Mouse (Mus musculus): ENCODE measurements around the gene 9130213A22Rik. TPM values are rescaled to one million over a fixed set of nuclear protein-coding genes. Genes with fewer than 3 reads are reported as not detected.

9130213A22Rik gene
- total RNA-seq (2014; rRNA removed): 0.23 and 0.62 TPM in 2 replicates
- 0.58 and 0.69 TPM in 2 replicates for polyA plus RNA-seq (2015; fragmentation: Nextera tagmentation; extraction: Ambion mirVana)

DNA sequence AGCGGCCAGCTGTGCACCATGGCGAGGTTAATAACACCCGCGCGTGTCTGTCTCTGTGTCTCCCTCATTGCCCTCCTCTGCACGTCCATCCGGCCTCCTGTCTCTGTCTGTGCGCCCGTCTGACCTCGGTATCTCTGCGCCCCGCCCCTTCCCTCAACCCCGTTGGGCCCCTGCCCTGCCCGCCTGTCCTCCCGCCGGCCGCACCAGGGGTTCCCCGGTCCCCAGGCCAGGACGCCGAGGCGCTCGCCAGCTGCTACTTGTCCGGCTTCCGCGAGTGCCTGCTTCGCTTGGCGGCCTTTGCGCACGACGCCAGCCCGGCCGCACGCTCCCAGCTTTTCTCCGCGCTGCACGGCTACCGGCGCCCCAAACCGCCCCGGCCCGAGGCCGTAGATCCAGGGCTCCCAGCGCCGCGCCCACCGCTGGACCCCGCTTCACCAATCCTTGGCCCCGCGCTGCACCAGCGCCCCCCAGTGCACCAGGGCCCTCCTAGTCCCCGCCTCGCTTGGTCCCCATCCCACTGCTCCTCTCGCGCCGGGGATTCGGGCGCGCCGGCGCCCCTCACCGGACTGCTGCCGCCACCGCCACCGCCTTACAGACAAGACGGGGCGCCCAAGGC is at the start of gene 9130213A22Rik:
Gene 9130213A22Rik (minus strand): TSS at position 254 of the 616 bp plus-strand sequence.
- Histone ChIP-seq H3K4me1 (ENCODE audit: insufficient read depth) (peaks cover 18% of the 10 kb centered on the region), H3K9me3 (ENCODE audit: low read length) (no peaks in the 10 kb centered on the region), H3K4me2 (ENCODE audit: low read depth) (peak within 1 kb of the TSS; percentile 96), H3K36me3 (ENCODE audit: insufficient read depth) (no peaks in the 10 kb centered on the region), H3K27ac (ENCODE audit: low read depth, low read length) (peak within 1 kb of the TSS; percentile 75), H3K4me3 (ENCODE audit: low read depth, low read length) (peak within 1 kb of the TSS; percentile 85), H3K9ac (peak within 1 kb of the TSS; percentile 73), H3K27me3 (ENCODE audit: insufficient read depth, low read length) (no peaks in the 10 kb centered on the region)
- ATAC-seq: peak; percentile 63
- peak; percentile 79 for TF ChIP-seq CTCF (IDR thresholded peaks at IDR 0.05; ENCODE audit: low read depth)
- 1% methylated on average over 65 of the region's 66 CpGs for WGBS
- peak; percentile 89 for DNase-seq

DNA sequence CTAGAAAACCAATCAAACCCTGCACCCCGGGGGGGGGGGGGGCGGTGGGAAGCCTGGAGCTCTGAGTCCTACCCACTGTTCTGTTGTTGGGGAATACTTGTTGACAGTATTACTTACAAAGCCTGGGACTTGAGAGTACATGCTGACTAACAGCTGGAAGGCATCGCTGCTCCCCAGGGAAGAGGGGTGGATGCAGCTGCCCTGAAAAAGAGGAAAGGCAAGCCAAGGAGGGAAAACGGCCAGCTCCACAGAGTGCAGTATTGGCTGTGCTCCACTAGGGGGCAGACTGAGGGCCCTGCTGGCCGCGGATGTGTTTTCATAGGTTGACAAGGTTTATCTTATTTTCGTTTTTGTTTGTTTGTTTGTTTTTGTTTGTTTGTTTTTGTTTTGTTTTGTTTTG is 49.2 kb upstream of the 9130213A22Rik start:
- Histone ChIP-seq H3K9me3 (ENCODE audit: low read length) (no peaks in the 10 kb centered on the region), H3K36me3 (ENCODE audit: insufficient read depth) (no peaks in the 10 kb centered on the region), H3K4me1 (ENCODE audit: insufficient read depth) (no peaks in the 10 kb centered on the region), H3K27ac (ENCODE audit: low read depth, low read length) (no peak overlapping the region), H3K4me3 (ENCODE audit: low read depth, low read length) (no peak overlapping the region), H3K9ac (no peak overlapping the region), H3K4me2 (ENCODE audit: low read depth) (no peak overlapping the region), H3K27me3 (ENCODE audit: insufficient read depth, low read length) (no peaks in the 10 kb centered on the region)
- WGBS: 26% methylated on average over 7 of the region's 7 CpGs
- peak; percentile 88 for TF ChIP-seq CTCF (IDR thresholded peaks at IDR 0.05; ENCODE audit: low read depth)
- no peak for ATAC-seq
- DNase-seq: peak; percentile 60

DNA sequence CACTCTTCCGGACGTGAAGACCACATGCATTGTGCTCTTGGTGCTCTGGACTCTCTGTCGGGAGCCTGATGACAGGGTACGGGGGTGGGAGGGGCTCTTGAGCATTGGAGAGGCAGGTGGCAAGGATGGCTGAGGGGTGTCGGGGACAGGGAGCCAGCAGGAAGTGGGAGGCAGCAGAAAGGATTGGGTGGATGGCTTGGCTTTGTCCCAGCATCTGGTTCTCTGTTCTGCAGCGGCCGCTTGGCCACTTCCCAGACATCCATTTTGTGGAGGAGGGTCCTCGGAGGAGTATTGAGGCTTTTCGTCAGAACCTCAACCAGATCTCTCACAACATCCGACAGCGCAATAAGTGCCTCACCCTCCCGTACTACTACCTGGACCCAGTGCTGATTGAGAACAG is 46.9 kb upstream of the 9130213A22Rik start:
- DNase-seq (peak; percentile 4), ATAC-seq (no peak)
- no peaks in the 10 kb centered on the region for H3K36me3 ChIP-seq (ENCODE audit: insufficient read depth)
- no peak for TF ChIP-seq CTCF (IDR thresholded peaks at IDR 0.05; ENCODE audit: low read depth)
- no peaks in the 10 kb centered on the region for H3K27me3 ChIP-seq (ENCODE audit: insufficient read depth, low read length)
- no peak overlapping the region for H3K4me2 ChIP-seq (ENCODE audit: low read depth)
- no peak overlapping the region for H3K9ac ChIP-seq
- no peaks in the 10 kb centered on the region for H3K9me3 ChIP-seq (ENCODE audit: low read length)
- WGBS: 84% methylated on average over 12 of the region's 12 CpGs
- H3K27ac ChIP-seq (ENCODE audit: low read depth, low read length): no peak overlapping the region
- no peaks in the 10 kb centered on the region for H3K4me1 ChIP-seq (ENCODE audit: insufficient read depth)
- H3K4me3 ChIP-seq (ENCODE audit: low read depth, low read length): no peak overlapping the region

DNA sequence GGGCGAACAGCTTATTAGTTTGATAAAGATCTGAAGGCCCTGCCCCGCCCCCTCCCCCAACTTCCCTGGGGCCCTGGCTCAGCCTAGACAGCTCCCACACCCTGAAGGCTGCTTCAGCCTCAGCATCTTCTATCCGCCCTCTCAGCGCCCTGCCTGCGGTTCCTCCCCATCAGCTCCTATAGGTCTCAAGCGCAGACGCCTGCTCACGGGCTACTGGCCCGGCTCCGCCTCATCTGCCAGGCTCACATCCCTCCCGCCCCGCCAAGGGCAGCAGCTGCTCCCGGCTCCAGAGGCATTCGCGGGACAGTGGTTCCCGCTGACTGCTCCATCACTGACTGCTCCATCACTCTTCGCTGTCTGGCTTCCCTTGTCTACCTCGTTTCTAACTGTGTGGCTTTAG is 34.4 kb upstream of the 9130213A22Rik start, which contains the start of gene Alox12b:
Gene Alox12b (plus strand): TSS at position 190 of the 400 bp plus-strand sequence.
- ATAC-seq: no peak; the same call in 1 of the 2 replicates
- H3K27ac ChIP-seq (ENCODE audit: low read depth, low read length): no peak within 1 kb of the TSS
- peak; percentile 3 for DNase-seq
- H3K4me3 ChIP-seq (ENCODE audit: low read depth, low read length): no peak within 1 kb of the TSS
- H3K4me2 ChIP-seq (ENCODE audit: low read depth): peak within 1 kb of the TSS; percentile 28; the same call in 1 of the 2 replicates
- no peaks in the 10 kb centered on the region for H3K9me3 ChIP-seq (ENCODE audit: low read length)
- no peaks in the 10 kb centered on the region for H3K27me3 ChIP-seq (ENCODE audit: insufficient read depth, low read length)
- TF ChIP-seq CTCF (IDR thresholded peaks at IDR 0.05; ENCODE audit: low read depth): no peak
- no peak within 1 kb of the TSS for H3K9ac ChIP-seq
- no peaks in the 10 kb centered on the region for H3K4me1 ChIP-seq (ENCODE audit: insufficient read depth)
- H3K36me3 ChIP-seq (ENCODE audit: insufficient read depth): no peaks in the 10 kb centered on the region
- 4% methylated on average over 18 of the region's 18 CpGs for WGBS

DNA sequence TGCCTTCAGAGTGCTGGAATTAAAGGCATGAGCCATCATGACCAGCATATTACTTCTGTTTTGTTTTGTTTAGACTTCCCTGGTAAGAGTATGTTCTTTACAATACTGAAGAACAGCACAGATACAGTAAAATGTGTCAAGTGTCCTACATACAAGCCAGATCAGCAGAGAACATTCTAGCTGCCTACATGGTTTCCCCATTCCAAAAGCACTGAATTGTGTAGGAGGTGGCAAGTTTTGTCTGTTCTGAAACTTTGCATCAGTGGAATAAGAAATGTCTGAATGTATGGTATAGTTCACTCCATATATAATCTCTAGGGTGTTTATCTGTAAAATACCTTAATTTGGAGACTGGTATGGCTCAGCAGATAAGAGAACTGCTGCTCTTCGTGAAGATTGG is 33.0 kb upstream of the 9130213A22Rik start:
- WGBS: 64% methylated on average over 1 of the region's 1 CpGs
- no peaks in the 10 kb centered on the region for H3K27me3 ChIP-seq (ENCODE audit: insufficient read depth, low read length)
- DNase-seq: no peak
- H3K4me1 ChIP-seq (ENCODE audit: insufficient read depth): no peaks in the 10 kb centered on the region
- no peaks in the 10 kb centered on the region for H3K36me3 ChIP-seq (ENCODE audit: insufficient read depth)
- TF ChIP-seq CTCF (IDR thresholded peaks at IDR 0.05; ENCODE audit: low read depth): no peak
- no peak overlapping the region for H3K4me2 ChIP-seq (ENCODE audit: low read depth)
- no peak overlapping the region for H3K27ac ChIP-seq (ENCODE audit: low read depth, low read length)
- H3K9me3 ChIP-seq (ENCODE audit: low read length): no peaks in the 10 kb centered on the region
- no peak overlapping the region for H3K9ac ChIP-seq
- no peak for ATAC-seq
- H3K4me3 ChIP-seq (ENCODE audit: low read depth, low read length): no peak overlapping the region

DNA sequence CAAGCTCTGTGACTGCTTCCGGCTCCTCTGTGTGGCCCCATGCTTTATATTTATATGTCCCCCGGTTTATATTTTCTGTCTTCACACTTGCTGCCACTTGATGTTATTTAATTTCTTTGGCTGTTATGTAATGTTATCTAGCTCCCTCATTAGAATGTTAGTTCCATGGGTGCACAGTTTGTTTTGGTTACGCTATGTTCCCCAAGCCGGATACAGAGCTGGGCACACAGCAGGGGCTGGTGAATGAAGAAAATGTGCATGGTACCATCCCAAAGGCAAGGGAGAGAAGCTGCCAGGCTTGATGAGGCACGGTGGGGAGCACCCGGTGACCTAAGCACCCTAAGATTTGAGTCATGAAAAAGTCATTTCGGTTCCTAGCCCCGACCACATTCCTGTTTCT is 31.4 kb upstream of the 9130213A22Rik start:
- Histone ChIP-seq H3K4me3 (ENCODE audit: low read depth, low read length) (no peak overlapping the region), H3K27me3 (ENCODE audit: insufficient read depth, low read length) (no peaks in the 10 kb centered on the region), H3K9ac (no peak overlapping the region), H3K4me2 (ENCODE audit: low read depth) (no peak overlapping the region), H3K9me3 (ENCODE audit: low read length) (no peaks in the 10 kb centered on the region), H3K4me1 (ENCODE audit: insufficient read depth) (no peaks in the 10 kb centered on the region), H3K27ac (ENCODE audit: low read depth, low read length) (no peak overlapping the region), H3K36me3 (ENCODE audit: insufficient read depth) (no peaks in the 10 kb centered on the region)
- DNase-seq (no peak), ATAC-seq (no peak)
- no peak for TF ChIP-seq CTCF (IDR thresholded peaks at IDR 0.05; ENCODE audit: low read depth)
- 81% methylated on average over 8 of the region's 8 CpGs for WGBS

DNA sequence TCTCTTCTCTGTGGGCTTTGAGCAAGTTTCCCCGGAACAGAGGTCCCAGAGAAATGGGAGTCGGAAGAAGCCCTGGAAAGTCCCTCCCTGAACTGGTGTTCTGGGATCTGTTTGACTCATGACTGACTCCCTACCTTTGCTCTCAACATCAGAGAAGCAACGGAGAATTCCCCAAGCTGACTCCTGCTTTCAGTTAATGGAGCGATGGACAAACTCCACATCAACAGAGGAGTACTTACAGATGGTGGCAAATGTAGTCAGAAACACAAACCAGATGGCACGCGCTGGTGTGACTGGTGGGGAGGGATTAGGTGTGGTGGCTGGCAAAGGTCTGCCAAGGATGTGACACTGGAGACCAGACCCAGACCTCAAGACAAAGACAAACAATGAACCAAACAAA is 28.6 kb upstream of the 9130213A22Rik start:
- Histone ChIP-seq H3K9ac (no peak overlapping the region), H3K4me2 (ENCODE audit: low read depth) (peak overlapping the region; percentile 22), H3K36me3 (ENCODE audit: insufficient read depth) (no peaks in the 10 kb centered on the region), H3K27me3 (ENCODE audit: insufficient read depth, low read length) (no peaks in the 10 kb centered on the region), H3K4me1 (ENCODE audit: insufficient read depth) (no peaks in the 10 kb centered on the region), H3K27ac (ENCODE audit: low read depth, low read length) (no peak overlapping the region), H3K4me3 (ENCODE audit: low read depth, low read length) (no peak overlapping the region), H3K9me3 (ENCODE audit: low read length) (no peaks in the 10 kb centered on the region)
- DNase-seq (no peak), ATAC-seq (no peak)
- no peak for TF ChIP-seq CTCF (IDR thresholded peaks at IDR 0.05; ENCODE audit: low read depth)
- 60% methylated on average over 6 of the region's 6 CpGs for WGBS
